Mouse (Mus musculus) stomach, postnatal 0 days (tissue): ENCODE results near the gene Drg1. TPM values are rescaled to one million over a fixed set of nuclear protein-coding genes. Genes with fewer than 3 reads are reported as not detected.

Source experiments
- ATAC-seq: fragments of 200-750 bp; cut with Nextera tagmentation; 2 replicates; pipeline ENCODE4 v1.8.0; 2017; ENCODE audit not compliant: low FRiP score, low TSS enrichment
- DNase-seq: peaks from one replicate; pipeline ENCODE4 v3.0.0-alpha.2; 2016; ENCODE audit warnings: low spot score
- H3K27ac ChIP-seq: fragments of 300-500 bp; sonication (generic); replicated peaks from 2 replicates; pipeline ENCODE4 v1.5.1; 2014; ENCODE audit warnings: mild to moderate bottlenecking, control low read depth
- H3K27me3 ChIP-seq: fragments of 300-500 bp; sonication (generic); 2 replicates; pipeline ENCODE4 v1.6.1; 2014; ENCODE audit warnings: low read length; ENCODE audit not compliant: control insufficient read depth, insufficient read depth
- H3K36me3 ChIP-seq: fragments of 300-500 bp; sonication (generic); 2 replicates; pipeline ENCODE4 v1.6.1; 2014; ENCODE audit warnings: low read length, mixed read lengths; ENCODE audit not compliant: control insufficient read depth, insufficient read depth
- H3K4me1 ChIP-seq: fragments of 300-500 bp; sonication (generic); replicated peaks from 2 replicates; pipeline ENCODE4 v1.6.1; 2014; ENCODE audit warnings: antibody characterized with exemption; ENCODE audit not compliant: control insufficient read depth, insufficient read depth
- H3K4me2 ChIP-seq: fragments of 300-500 bp; sonication (generic); replicated peaks from 2 replicates; pipeline ENCODE4 v1.6.1; 2014; ENCODE audit warnings: low read depth, mild to moderate bottlenecking, control low read depth, moderate library complexity
- H3K4me3 ChIP-seq: fragments of 300-500 bp; sonication (generic); 2 replicates; pipeline ENCODE4 v1.5.1; 2014; ENCODE audit warnings: low read depth, low read length, control low read depth
- H3K9ac ChIP-seq: fragments of 300-500 bp; sonication (generic); 2 replicates; pipeline ENCODE4 v1.6.1; 2014; ENCODE audit warnings: mild to moderate bottlenecking, low read length, control low read depth, mixed read lengths
- H3K9me3 ChIP-seq: fragments of 300-500 bp; sonication (generic); 2 replicates; pipeline ENCODE4 v1.6.1; 2016; ENCODE audit warnings: low read length; ENCODE audit not compliant: control insufficient read depth
- CTCF ChIP-seq: IDR thresholded peaks from 2 replicates; pipeline ENCODE4 v1.5.1; 2016; ENCODE audit warnings: antibody characterized with exemption, low read depth, mild to moderate bottlenecking, moderate library complexity
- EP300 ChIP-seq: optimal IDR thresholded peaks from 2 replicates; pipeline ENCODE3; 2016; ENCODE audit warnings: antibody characterized with exemption
- WGBS: fragments of 180-500 bp; shearing (Covaris S2); extraction: QIAGEN DNeasy Blood & Tissue Kit; methylation state at CpG from one replicate; pipeline ENCODE4 v1.1.7; 2014; 5-methylcytosine and 5-hydroxymethylcytosine counted together
- polyA plus RNA-seq: library from polyadenylated mRNA; unstranded; fragments of >200 nt; fragmentation: Nextera tagmentation; extraction: Ambion mirVana; gene quantifications from 2 replicates; pipeline ENCODE4 v1.2.1, GENCODE M21; 2015

Drg1 gene
- polyA plus RNA-seq, 1 experiment from 2014 or later, result 109 TPM

DNA sequence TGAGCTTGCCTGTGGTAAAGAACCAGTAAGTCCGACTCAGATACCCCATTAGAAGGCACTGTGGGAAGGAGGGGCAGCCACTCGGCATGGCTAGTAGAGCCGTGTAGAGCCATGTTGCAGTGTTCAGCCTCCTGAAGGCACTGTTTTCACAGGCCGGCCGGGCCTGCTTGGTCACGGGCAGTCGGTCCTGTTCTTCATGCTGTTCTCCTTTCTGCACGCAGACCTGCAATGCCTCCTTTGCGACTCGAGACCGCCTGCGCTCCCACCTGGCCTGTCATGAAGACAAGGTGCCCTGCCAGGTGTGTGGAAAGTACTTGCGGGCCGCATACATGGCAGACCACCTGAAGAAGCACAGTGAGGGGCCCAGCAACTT is 32.6 kb upstream of the Drg1 start:
- Histone ChIP-seq H3K4me1 (no peaks in the 10 kb centered on the region; the same call in 1 of the 2 replicates), H3K4me3 (no peak overlapping the region), H3K9ac (no peak overlapping the region), H3K27ac (no peak overlapping the region), H3K36me3 (peaks cover 39% of the 10 kb centered on the region), H3K4me2 (no peak overlapping the region), H3K27me3 (no peaks in the 10 kb centered on the region), H3K9me3 (no peaks in the 10 kb centered on the region)
- no peak for ATAC-seq
- DNase-seq, result no peak
- 89% methylated on average over 14 of the region's 14 CpGs for WGBS
- TF ChIP-seq CTCF, result no peak
- no peak for TF ChIP-seq EP300

DNA sequence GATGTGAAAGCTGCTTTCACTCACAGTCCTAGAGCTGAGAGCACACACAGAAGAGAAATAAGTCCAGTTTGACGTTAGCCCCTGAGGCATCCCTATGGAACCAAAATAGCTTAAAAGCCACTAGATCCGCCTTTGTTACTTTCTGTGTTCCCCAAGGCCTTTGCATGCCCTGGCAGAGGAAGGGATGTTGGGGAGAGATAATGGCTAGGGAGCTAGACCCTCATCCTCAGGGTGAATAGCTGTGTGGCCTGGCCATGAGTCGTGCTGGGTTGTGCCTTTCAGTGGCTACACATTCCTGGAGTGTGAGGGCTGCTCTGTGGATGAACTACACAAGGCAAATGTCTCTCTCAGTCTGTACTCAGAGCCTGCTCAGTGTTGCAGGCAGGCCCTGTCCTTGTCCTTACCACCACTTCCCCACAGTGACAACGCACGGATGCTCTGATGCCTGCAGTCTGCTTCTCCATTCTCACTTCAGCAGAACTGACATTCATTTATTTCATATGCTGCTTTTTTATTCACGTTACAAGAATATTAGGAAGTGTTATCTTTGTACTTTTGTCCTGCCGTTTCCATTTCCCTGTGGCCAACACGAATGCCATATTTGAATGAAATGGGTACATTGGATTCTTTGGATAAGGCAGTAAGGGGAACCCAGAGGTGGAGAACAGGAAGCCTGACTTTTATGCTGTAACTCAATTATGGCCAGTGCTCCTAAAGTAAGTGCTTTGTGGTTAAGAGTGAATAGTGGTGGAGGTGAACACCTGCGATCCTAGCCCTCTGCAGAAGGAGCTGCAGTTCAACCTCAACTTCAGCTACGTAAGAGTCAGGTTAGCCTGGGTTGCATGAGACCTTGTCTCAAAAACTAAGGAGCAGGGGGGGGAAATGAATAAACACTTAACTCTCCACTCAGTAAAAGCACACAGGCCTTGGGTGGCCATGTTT is 31.9 kb upstream of the Drg1 start:
- peaks cover 2% of the 10 kb centered on the region for H3K4me1 ChIP-seq
- WGBS, result 81% methylated on average over 10 of the region's 10 CpGs

DNA sequence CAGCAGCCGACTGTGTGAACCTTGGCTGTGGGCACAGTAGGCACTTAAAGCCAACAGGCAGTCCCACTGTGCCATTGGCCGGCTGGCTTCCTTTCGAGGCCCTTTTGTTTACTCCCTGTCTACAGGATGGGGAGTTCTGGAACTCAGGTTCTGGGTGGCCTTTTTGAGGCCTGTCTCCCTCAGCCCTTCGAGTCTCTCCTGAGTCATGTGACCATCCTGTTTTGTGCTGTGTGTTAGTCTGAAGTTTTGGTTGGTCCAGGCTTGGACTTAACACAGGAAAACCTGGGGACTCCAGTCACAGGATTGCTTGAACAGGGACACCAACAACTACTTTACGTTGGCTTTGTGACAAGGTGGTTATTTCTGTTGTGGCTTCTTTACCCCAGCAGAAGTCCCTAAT is 29.8 kb upstream of the Drg1 start:
- ATAC-seq (no peak), DNase-seq (no peak)
- no peak overlapping the region for H3K4me2 ChIP-seq
- H3K4me1 ChIP-seq, result peaks cover 8% of the 10 kb centered on the region
- no peaks in the 10 kb centered on the region for H3K9me3 ChIP-seq
- H3K27me3 ChIP-seq, result no peaks in the 10 kb centered on the region
- H3K9ac ChIP-seq, result no peak overlapping the region
- no peak overlapping the region for H3K27ac ChIP-seq
- TF ChIP-seq EP300 (no peak), CTCF (no peak)
- WGBS, result 46% methylated on average over 5 of the region's 5 CpGs
- no peak overlapping the region for H3K4me3 ChIP-seq
- H3K36me3 ChIP-seq, result peaks cover 39% of the 10 kb centered on the region

More for the DNA sequence above, 31.9 kb upstream of the Drg1 start:
- no peak overlapping the region for H3K4me3 ChIP-seq
- peaks cover 41% of the 10 kb centered on the region for H3K36me3 ChIP-seq
- H3K27me3 ChIP-seq, result no peaks in the 10 kb centered on the region
- no peaks in the 10 kb centered on the region for H3K9me3 ChIP-seq
- no peak for ATAC-seq
- no peak overlapping the region for H3K4me2 ChIP-seq
- H3K27ac ChIP-seq, result no peak overlapping the region
- no peak for DNase-seq
- TF ChIP-seq EP300 (no peak), CTCF (no peak)
- no peak overlapping the region for H3K9ac ChIP-seq

DNA sequence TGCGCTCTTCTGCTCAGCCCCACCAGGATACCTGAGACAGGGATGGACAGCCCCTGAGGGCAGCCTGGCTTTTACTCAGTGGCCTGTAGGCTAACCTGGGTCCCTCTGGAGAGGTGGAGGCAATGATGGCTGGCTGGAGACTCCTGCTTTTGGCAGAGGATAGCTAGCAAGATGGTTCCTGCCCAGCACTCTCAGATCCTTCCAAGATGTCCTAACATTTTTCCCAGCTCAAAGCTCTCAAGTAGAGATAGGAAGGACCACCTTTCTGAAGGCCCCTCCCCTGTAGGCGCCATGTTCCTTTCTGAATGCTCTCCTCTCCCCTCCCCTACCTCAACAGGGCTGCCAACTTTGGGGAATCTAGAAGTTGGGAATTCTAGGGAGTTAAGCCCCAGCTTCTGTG is 28.4 kb upstream of the Drg1 start:
- 81% methylated on average over 2 of the region's 2 CpGs for WGBS
- Histone ChIP-seq H3K4me1 (peaks cover 8% of the 10 kb centered on the region), H3K27ac (no peak overlapping the region), H3K4me2 (no peak overlapping the region), H3K4me3 (no peak overlapping the region), H3K27me3 (no peaks in the 10 kb centered on the region), H3K9ac (no peak overlapping the region), H3K9me3 (no peaks in the 10 kb centered on the region), H3K36me3 (peaks cover 31% of the 10 kb centered on the region)
- ATAC-seq (no peak), DNase-seq (no peak)
- no peak for TF ChIP-seq EP300

GRCm38 (mm10) chr11:3293361-3293760 is 27.1 kb upstream of the Drg1 start:
- H3K9me3 ChIP-seq, result no peaks in the 10 kb centered on the region
- H3K9ac ChIP-seq, result peak overlapping the region; percentile 92; the same call in 1 of the 2 replicates
- peak overlapping the region; percentile 99; the same call in 1 of the 2 replicates for H3K27ac ChIP-seq
- H3K4me2 ChIP-seq, result peak overlapping the region; percentile 100
- TF ChIP-seq CTCF (no peak), EP300 (no peak)
- H3K36me3 ChIP-seq, result peaks cover 19% of the 10 kb centered on the region
- no peaks in the 10 kb centered on the region for H3K27me3 ChIP-seq
- no peak overlapping the region for H3K4me3 ChIP-seq
- 42% methylated on average over 4 of the region's 4 CpGs for WGBS
- peaks cover 8% of the 10 kb centered on the region for H3K4me1 ChIP-seq
- DNase-seq (no peak), ATAC-seq (no peak)

DNA sequence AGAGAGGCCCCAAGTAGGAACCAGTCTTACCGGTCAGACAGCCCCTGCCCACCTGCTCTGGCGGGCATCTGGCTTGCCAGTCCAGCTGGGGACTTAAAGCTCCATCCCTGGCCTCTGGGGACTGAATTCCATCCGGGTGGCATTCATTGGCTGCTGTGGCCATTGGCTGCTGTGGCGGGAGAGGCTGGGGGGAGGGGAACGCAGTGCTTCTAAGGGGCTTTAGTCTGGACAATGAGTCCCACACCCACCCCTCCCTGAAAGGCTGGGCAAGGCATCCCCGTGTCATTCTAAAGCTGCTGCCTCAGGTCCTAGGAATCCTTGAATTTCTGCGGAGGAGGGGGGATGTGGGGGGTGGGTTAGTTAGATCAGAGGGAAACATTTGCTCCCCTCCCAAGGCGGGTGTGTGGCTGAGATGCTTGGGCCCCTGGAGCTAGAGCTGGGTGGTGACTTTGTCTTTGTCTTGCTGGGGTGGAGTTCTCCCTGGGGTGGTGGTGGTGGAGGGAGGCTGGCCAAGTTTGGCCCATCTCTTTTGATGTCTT is 26.6 kb upstream of the Drg1 start:
- H3K36me3 ChIP-seq, result peaks cover 13% of the 10 kb centered on the region
- DNase-seq, result peak; percentile 79
- H3K27ac ChIP-seq, result peak overlapping the region; percentile 99
- peak; percentile 15; the same call in 1 of the 2 replicates for ATAC-seq
- peak overlapping the region; percentile 100 for H3K4me2 ChIP-seq
- peaks cover 8% of the 10 kb centered on the region for H3K4me1 ChIP-seq
- no peaks in the 10 kb centered on the region for H3K27me3 ChIP-seq
- H3K4me3 ChIP-seq, result peak overlapping the region; percentile 83
- 0% methylated on average over 8 of the region's 8 CpGs for WGBS
- TF ChIP-seq EP300 (no peak), CTCF (no peak)
- no peaks in the 10 kb centered on the region for H3K9me3 ChIP-seq
- peak overlapping the region; percentile 92 for H3K9ac ChIP-seq
